Mouse (Mus musculus) megakaryocyte progenitor cell, adult 5-6 weeks (primary cell): Measurements from ENCODE around the gene Ccdc173. TPM values are rescaled to one million over a fixed set of nuclear protein-coding genes. Genes with fewer than 3 reads are reported as not detected.
"Not testable (repeated sequence)": the region's sequence is repeated elsewhere in the genome, so short reads cannot be mapped to it uniquely, and the experiment has no call there.

Experiments
- ATAC-seq: replicated peaks from 2 replicates; pipeline ENCODE4 v1.8.0; 2016; ENCODE audit warnings: mild to moderate bottlenecking, moderate TSS enrichment, inconsistent platforms; ENCODE audit not compliant: poor library complexity
- total RNA-seq, 2 experiments: library from RNA; stranded (forward) in 1 of 2; stranded (reverse) in 1 of 2; fragments of 157-497, 149-512 nt in 1 of 2; fragments of 200-1000 nt in 1 of 2; gene quantifications; 2 replicates each; pipeline versions ENCODE4 v1.2.3 to v1.2.4; 2015 to 2017

The Ccdc173 gene
- total RNA-seq (2015) (1.8 and 2.5 TPM in 2 replicates), total RNA-seq (2017) (0.54 and 3.3 TPM in 2 replicates)

- ATAC-seq = peak; percentile 90
These were observed at the start of gene Ccdc173, which contains the start of gene Phospho2 for GRCm38 (mm10) chr2:69789429-69790069. Gene Ccdc173 (minus strand): TSS chr2:69789575. Gene Phospho2 (plus strand): TSS chr2:69789623.

- ATAC-seq = peak; percentile 72
These were observed 49.3 kb upstream of the Ccdc173 start for GRCm38 (mm10) chr2:69838707-69839106.

- ATAC-seq = peak; percentile 77
These were observed 48.6 kb upstream of the Ccdc173 start for GRCm38 (mm10) chr2:69837996-69838395.

- no peak for ATAC-seq
These were observed 48.0 kb upstream of the Ccdc173 start for GRCm38 (mm10) chr2:69837244-69837967.

- ATAC-seq = 0 out of 2 replicates have a peak, but pooled peaks have one; percentile 3
These were observed 40.7 kb upstream of the Ccdc173 start for GRCm38 (mm10) chr2:69830116-69830515.

- ATAC-seq = peak; percentile 88
These were observed 40.3 kb upstream of the Ccdc173 start for GRCm38 (mm10) chr2:69829680-69830079.

- ATAC-seq = no peak
These were observed 38.7 kb upstream of the Ccdc173 start for GRCm38 (mm10) chr2:69828031-69828430.

- no peak for ATAC-seq
These were observed 37.0 kb upstream of the Ccdc173 start for GRCm38 (mm10) chr2:69826380-69826779.

- ATAC-seq = no peak
These were observed 36.5 kb upstream of the Ccdc173 start for GRCm38 (mm10) chr2:69825898-69826297.

- ATAC-seq = peak; percentile 35
These were observed 33.8 kb upstream of the Ccdc173 start for GRCm38 (mm10) chr2:69823129-69823677.

- peak; percentile 32 for ATAC-seq
These were observed 33.2 kb upstream of the Ccdc173 start for GRCm38 (mm10) chr2:69822361-69823128.

- peak; percentile 60 for ATAC-seq
These were observed 32.3 kb upstream of the Ccdc173 start, which contains the start of gene Klhl23 for GRCm38 (mm10) chr2:69821711-69822110. Gene Klhl23 (plus strand): TSS chr2:69821944.

- no peak for ATAC-seq
These were observed 30.8 kb upstream of the Ccdc173 start for GRCm38 (mm10) chr2:69820201-69820600.

- ATAC-seq = peak; percentile 53
These were observed 29.1 kb upstream of the Ccdc173 start for GRCm38 (mm10) chr2:69818350-69819085.

GRCm38 (mm10) chr2:69816575-69816974 lies 27.2 kb upstream of the Ccdc173 start:
- peak; percentile 59 for ATAC-seq

GRCm38 (mm10) chr2:69811349-69811748 lies 22.0 kb upstream of the Ccdc173 start:
- not testable (repeated sequence) for ATAC-seq

GRCm38 (mm10) chr2:69810169-69810568 lies 20.8 kb upstream of the Ccdc173 start:
- ATAC-seq = no peak

- ATAC-seq = not testable (repeated sequence)
These were observed 15.3 kb upstream of the Ccdc173 start for GRCm38 (mm10) chr2:69804663-69805062.

GRCm38 (mm10) chr2:69803756-69804155 lies 14.4 kb upstream of the Ccdc173 start:
- no peak for ATAC-seq

GRCm38 (mm10) chr2:69802911-69803312 lies 13.5 kb upstream of the Ccdc173 start:
- peak; percentile 96 for ATAC-seq
